Mouse (Mus musculus): ENCODE results near the gene Bcl2l11.
"Not testable (repeated sequence)": the region's sequence is repeated elsewhere in the genome, so short reads cannot be mapped to it uniquely, and the experiment has no call there.

The Bcl2l11 gene

GRCm38 (mm10) chr2:128174604-128175342, 48.9 kb downstream of the Bcl2l11 start:
- no peak for DNase-seq (ENCODE audit: low spot score in 2 of 2)

DNA sequence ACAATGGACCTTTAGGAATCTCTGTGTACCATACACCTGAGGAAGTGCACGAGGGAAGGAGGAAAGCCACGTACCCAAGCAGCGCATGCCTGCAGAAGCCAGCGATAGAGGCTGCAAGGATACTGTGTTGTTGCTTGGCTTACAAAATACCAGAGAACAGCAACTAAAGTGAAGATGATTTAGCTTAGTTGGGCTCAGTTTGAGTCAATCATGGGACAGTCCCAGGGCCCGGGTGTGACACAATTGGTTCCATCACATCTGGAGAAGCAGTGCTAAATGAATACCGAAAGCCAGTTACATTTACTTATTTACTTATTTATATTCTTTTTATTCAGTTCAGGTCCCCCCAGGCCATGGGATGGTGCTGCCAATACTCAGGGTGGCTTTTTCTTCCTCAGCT, 49.8 kb downstream of the Bcl2l11 start:
- DNase-seq (ENCODE audit: low spot score in 2 of 2): no peak

- DNase-seq (ENCODE audit: low spot score in 2 of 2): no peak
Observed at GRCm38 (mm10) chr2:128176391-128177044, 50.7 kb downstream of the Bcl2l11 start.

DNA sequence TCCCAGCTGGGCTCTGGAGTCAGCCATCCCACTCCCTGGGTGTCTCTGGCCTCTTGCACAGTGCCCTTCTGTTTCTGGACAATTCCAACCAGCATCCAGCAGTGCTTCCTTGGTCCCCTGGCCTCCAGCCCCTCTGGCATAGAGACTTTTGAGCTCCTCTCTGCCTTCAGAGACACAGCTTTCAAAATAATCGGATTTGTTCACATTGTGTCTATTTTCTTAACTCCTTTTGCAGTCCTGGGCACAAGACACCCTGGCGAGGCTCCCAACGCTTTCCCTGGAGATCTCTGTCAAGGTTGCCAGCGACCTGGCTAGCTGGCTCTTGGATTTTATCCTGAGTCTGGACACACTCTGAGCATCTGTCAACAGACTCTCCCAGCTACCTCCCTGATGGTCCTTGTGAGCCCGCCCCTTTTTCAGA, 51.4 kb downstream of the Bcl2l11 start:
- DNase-seq (ENCODE audit: low spot score in 2 of 2): peak in 1 of 2 experiments; percentile 41

- no peak for DNase-seq (ENCODE audit: low spot score in 2 of 2)
Observed at GRCm38 (mm10) chr2:128179126-128179807, 53.4 kb downstream of the Bcl2l11 start.

GRCm38 (mm10) chr2:128179808-128180379, 54.1 kb downstream of the Bcl2l11 start:
- peak; percentile 22 to 36 for DNase-seq (ENCODE audit: low spot score in 2 of 2)

- DNase-seq (ENCODE audit: low spot score in 2 of 2): not testable (repeated sequence)
Observed at GRCm38 (mm10) chr2:128182181-128182580, 56.3 kb downstream of the Bcl2l11 start.

- DNase-seq (ENCODE audit: low spot score in 2 of 2): no peak
Observed at GRCm38 (mm10) chr2:128182751-128183150, 56.9 kb downstream of the Bcl2l11 start.

DNA sequence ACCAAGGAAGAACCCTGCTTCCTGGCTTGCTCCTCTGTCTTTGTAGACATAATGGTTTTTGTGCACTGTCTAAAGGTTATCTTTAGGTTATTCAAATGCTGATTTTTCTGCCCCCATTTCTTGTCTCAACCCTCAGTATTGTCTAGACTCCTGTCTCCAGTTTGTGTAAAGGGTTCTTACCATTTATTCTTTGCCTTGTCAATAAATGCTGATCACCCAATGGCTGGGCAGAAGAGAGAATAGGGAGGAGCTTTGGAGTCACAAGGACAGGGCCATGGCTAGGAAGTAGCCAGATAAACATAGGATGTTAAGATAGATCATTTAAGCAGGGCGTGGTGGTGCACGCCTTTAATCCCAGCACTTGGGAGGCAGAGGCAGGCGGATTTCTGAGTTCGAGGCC, 57.9 kb downstream of the Bcl2l11 start:
- no peak for DNase-seq (ENCODE audit: low spot score in 2 of 2)

DNA sequence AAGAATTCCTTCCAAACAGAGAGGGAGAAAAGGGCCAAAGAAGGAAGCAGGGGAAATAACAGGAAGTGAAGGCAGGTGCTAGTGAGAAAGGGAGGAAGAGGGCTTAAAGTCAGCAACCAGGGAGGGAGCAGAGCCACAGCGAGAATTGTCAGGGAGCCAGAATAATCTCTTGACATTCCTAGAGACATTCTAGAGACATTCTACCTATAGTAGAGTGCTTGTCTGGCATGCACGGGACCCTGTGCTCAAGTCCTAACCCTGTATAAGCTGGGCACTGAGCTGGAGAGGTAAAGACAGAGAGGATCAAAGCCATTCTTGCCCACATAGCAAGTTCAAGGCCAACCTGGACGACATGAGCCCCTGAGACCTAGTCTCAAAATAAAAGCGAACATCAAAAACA, 60.1 kb downstream of the Bcl2l11 start:
- no peak for DNase-seq (ENCODE audit: low spot score in 2 of 2)

DNA sequence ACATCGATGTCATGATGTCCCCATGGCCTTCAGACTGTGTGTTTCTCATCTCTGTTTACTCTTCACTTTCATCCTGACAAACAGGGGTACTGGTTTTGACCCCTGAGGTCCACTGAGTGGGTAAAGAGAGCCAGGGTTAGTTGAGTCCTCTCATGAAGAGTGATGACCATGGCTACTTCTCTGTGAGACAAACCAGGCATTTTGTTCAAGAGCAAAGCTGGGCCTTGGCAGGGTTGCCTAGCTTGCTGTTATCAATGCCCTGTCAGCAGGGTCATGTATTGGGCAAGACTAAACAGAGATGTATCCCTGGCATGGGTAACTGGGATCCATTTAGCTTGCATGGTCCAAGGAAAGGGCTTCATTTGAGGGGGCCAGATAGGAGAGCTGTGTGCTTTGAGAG, 61.4 kb downstream of the Bcl2l11 start:
- no peak for DNase-seq (ENCODE audit: low spot score in 2 of 2)

GRCm38 (mm10) chr2:128188461-128188860, 62.6 kb downstream of the Bcl2l11 start:
- no peak for DNase-seq (ENCODE audit: low spot score in 2 of 2)

- no peak for DNase-seq (ENCODE audit: low spot score in 2 of 2)
Observed at GRCm38 (mm10) chr2:128189691-128190090, 63.9 kb downstream of the Bcl2l11 start.

DNA sequence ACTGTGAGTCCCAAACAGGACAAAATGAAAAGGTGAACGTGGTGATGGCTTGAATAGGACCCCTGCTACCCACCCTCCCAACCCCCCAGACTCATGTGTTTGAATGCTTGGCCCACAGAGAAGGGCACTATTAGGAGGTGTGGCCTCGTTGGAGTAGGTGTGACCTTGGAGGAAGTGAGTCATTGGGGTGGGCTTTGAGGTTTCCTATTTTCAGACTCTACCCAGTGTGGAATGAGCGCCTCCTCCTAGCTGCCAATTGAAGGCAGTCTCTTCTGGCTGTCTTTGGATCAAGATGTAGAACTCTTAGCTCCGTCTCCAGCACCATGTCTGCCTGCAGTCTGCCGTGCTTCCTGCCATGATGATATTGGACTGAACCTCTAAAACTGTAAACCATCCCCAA, 64.4 kb downstream of the Bcl2l11 start:
- no peak for DNase-seq (ENCODE audit: low spot score in 2 of 2)

DNA sequence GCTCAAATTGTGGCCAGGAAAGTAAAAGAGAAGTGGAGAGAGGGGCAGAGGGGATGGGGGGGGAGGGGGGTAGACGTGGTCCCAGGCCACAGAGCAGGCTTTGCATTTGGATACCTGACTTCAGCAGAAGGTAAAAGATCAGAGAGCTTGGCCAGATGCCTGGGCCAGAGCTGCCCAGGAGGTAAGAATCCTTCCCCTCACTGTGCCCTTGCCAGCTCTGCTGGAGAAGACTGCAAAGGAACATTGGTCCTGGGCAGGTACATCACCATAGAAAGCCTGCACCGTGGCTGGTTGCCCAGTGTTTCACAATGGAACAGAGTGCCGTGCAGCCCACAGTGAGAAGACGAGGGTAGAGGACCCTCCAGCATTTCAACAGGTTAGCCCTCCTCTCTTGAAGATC, 67.6 kb downstream of the Bcl2l11 start:
- no peak for DNase-seq (ENCODE audit: low spot score in 2 of 2)

DNA sequence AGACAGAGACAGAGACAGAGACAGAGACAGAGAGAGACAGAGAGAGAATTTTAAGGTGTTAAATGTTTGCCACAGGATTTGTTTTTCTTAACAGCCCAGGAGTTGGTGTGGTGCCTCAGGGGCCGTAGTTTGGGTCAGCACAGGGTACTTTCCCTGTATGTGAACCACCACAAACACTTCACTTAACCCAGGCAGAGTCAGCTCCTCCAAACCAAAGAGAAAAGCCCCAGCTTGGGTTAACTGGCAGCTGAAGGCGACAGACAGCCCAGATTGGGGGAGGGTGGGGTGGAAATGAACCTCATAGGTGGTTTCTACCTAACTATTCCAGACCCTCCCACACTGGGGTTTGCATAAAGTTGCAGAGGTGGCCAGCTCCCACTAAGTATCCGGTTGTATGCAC, 71.5 kb downstream of the Bcl2l11 start:
- no peak for DNase-seq (ENCODE audit: low spot score in 2 of 2)

DNA sequence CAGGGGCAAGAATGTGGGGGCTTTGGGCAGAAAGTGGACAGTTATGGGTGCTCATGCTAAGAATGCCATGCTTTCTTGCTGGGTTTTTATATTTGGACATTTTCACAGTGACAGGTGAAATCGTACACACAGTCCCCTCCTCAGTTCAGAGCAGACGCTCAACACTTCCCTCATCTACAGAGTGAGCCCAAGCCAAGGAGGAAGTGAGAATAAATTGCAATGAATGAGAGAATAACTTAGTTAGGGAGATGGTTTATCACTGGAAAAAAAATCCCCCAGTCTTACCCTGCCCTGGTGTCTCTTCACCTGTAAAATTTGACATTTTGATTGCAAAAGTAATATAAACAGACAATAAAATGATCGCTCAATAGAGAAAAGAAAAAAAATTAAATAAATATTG, 77.3 kb downstream of the Bcl2l11 start:
- no peak for DNase-seq (ENCODE audit: low spot score in 2 of 2)

GRCm38 (mm10) chr2:128203749-128204405, 78.0 kb downstream of the Bcl2l11 start:
- peak; percentile 35 to 42 for DNase-seq (ENCODE audit: low spot score in 2 of 2)

GRCm38 (mm10) chr2:128208541-128208940, 82.7 kb downstream of the Bcl2l11 start:
- DNase-seq (ENCODE audit: low spot score in 2 of 2): no peak

DNA sequence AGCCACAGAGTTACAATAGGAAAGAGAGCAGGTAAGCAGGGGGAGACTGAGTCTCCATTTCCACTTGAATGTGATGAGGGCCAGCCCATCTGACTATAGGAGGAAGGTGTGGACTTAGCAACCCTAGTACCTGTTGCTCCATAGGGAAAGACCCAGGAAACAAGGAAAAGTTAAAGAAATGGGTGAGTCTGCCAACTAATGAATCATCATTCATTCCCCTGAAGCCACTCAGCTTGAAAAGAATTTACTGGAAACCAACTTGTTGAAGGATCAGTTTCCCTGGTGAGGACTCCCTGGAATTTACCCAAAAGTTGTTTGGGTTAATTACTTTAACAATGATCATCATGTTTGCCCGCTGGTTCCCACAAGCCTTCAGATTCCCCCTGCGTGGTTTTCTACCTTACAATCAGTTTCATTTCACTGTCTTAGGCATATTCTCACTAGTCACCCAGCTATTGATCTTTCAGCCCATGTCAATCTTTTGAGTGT, 84.0 kb downstream of the Bcl2l11 start:
- DNase-seq (ENCODE audit: low spot score in 2 of 2): no peak

GRCm38 (mm10) chr2:128210376-128210775, 84.5 kb downstream of the Bcl2l11 start:
- no peak for DNase-seq (ENCODE audit: low spot score in 2 of 2)

Measured in urinary bladder, postnatal 36 days (tissue).